Mouse (Mus musculus) kidney, adult 2 months (tissue): ENCODE measurements around the gene Cobl.

ENCODE experiments used
- CTCF ChIP-seq: fragments of 200-500 bp; conservative IDR thresholded peaks from 2 replicates; pipeline ENCODE4 v1.5.1; 2011; ENCODE audit warnings: low read depth, mild to moderate bottlenecking, control low read depth, low read length, moderate library complexity, mixed read lengths; ENCODE audit not compliant: insufficient read depth, insufficient read length
- POLR2A ChIP-seq: fragments of 200-500 bp; IDR thresholded peaks from one replicate; pipeline ENCODE4 v1.6.1; 2011; ENCODE audit warnings: low read depth, low read length, control low read depth

DNA sequence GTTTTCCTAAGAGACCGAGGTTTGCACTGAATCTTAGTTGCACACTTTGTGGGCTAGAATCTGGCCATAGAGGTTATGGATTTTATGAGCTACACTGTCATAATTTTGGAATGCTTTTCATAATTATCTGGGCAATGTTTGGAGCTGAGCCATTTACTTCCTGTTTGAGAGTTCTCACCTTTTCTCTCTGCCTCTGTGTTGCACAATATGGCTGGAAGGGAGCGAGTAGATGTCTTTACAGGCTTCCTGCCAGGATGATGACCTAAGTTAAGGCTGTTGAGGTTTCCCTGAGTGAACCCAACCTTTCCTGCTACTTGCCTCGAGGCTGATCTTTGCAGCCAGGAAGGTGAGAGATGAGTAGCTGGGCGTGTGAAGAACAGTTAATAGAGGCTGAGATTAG, 229.9 kb downstream of the Cobl start:
- TF ChIP-seq POLR2A (no peak), CTCF (no peak)
